Mouse (Mus musculus) kidney, postnatal 4 days (tissue): ENCODE results near the gene Cnpy3.
A peak's percentile ranks its signal among the peaks of the same experiment; 100 is the strongest.

ENCODE experiments used
- DNase-seq, 2 experiments: peaks; one replicate each; pipeline ENCODE4 v3.0.0; 2021; ENCODE audit warnings: mixed read lengths in 2 of 2

The Cnpy3 gene

DNA sequence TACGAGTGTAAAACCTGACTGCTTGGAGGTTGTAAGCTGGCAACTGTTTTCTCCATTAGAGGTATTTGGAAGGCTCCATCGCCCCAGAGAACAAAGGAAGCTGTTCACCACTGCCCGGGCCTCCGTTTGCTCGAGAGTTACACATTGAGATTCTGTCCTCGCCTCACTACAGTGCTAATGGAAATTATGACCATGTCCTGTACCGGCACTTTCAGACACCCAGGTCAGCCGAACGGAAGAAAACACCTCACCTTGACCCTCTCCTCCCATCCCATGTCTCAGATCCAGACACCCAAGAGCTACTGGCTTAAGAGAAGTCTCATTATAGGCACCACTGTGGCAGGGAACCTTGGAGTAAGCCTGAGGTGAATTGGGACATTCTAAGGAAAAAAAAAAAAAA, 38.2 kb downstream of the Cnpy3 start:
- no peak for DNase-seq

DNA sequence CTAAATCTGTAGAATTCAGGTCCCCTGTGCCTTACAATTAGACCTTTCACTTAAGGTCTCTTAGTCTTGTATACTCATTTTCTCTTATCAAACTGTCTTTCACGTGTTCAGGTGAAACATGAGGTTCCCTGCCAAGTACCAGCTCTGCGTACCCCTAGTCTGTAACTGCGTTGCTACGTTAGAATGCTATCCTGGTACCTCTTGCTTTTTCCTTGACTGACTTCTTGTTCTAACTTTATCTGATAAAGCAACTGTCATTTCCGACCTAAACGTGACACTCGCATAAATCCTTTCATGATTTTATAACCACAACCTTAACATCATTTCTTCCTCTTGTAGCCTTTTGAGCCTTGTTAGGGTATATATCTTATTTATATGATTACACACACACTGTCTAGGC, 39.6 kb downstream of the Cnpy3 start:
- no peak for DNase-seq

DNA sequence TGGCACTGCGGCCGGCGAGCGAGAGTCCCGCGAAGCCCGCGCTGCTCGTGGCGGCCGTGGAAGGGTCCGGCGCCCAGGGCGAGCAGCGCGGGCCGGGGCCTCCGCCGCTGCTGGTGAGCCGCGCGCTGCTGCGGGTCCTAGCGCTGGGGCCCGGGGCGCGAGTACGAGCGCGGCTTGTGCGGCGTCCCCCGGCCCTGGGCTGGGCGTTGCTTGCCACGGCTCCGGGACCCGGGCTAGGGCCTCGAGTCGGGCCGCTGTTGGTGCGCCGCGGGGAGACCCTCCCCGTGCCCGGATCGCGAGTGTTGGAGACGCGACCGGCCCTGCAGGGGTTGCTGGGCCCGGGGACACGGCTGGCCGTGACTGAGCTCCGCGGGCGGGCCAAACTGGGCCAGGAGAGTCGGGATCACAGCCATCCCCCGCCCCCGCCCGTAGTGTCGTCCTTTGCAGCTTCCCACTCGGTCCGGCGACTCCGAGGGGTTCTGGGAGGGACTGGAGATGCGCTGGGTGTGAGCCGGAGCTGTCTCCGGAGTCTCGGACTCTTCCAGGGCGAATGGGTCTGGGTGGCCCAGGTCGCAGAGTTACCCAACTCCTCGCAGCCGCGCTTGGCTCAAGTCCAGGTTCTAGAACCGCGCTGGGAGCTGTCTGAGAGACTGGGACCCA, 40.3 kb downstream of the Cnpy3 start:
- DNase-seq = peak; percentile 65 to 75

DNA sequence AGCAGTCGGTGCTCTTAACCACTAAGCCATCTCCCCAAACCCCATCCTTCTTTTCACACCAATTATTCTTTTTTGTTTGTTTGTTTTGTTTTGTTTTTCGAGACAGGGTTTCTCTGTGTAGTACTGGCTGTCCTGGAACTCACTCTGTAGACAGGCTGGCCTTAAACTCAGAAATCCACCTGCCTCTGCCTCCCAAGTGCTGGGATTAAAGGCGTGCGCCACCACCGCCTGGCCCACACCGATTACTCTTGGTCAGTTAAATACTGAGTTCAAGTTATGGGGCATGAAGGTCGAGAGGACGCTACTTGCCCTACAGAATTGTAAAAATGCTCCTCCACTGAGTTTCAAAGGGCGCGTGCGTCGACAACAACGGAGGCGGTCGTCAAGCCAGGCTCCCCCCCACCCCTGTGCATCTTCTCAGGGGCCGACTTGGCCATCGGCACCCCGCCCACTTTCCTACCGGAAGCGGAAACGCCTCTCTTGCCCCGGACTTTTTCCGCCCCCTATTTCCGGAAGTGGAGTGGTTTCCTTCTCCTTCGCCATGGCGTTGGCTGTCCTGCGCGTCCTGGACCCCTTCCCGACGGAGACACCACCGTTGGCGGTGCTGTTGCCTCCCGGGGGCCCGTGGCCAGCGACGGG, 40.9 kb downstream of the Cnpy3 start, which contains the start of gene Pex6:
Gene Pex6 (plus strand): TSS at position 505 of the 639 bp plus-strand sequence.
- peak; percentile 97 to 98 for DNase-seq

DNA sequence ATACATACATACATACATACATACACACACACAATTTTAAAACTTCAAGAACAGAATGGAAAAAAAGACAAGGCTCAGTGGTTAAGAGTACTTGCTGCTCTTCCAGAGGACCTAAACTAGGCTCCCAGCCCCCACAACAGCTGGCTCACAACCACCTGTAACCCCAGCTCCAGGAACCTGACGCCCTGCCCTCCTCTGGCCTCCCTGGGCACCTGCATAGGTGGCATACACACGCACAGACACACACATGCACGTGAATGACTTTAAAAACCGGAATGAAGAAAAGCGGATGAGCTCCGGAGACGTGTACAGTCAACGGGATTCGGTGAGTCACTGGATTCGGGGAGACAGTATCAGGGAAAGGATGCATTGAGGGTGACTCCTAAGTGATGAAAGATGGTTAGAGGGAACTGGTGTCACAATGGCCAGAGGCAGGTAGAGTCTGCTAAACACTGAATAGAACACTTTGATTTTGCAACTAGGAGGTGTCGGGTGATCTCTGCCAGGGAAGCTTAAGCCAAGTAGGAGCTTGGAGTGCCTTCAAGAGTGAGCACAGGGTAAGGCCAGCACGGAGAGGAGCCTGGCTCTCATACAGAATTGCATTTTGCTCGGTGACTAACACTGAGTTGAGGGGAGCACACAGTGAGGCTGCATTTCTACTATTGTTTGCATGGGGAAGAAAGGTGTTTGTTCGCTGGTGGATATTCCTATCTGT, 45.5 kb downstream of the Cnpy3 start:
- DNase-seq = no peak

DNA sequence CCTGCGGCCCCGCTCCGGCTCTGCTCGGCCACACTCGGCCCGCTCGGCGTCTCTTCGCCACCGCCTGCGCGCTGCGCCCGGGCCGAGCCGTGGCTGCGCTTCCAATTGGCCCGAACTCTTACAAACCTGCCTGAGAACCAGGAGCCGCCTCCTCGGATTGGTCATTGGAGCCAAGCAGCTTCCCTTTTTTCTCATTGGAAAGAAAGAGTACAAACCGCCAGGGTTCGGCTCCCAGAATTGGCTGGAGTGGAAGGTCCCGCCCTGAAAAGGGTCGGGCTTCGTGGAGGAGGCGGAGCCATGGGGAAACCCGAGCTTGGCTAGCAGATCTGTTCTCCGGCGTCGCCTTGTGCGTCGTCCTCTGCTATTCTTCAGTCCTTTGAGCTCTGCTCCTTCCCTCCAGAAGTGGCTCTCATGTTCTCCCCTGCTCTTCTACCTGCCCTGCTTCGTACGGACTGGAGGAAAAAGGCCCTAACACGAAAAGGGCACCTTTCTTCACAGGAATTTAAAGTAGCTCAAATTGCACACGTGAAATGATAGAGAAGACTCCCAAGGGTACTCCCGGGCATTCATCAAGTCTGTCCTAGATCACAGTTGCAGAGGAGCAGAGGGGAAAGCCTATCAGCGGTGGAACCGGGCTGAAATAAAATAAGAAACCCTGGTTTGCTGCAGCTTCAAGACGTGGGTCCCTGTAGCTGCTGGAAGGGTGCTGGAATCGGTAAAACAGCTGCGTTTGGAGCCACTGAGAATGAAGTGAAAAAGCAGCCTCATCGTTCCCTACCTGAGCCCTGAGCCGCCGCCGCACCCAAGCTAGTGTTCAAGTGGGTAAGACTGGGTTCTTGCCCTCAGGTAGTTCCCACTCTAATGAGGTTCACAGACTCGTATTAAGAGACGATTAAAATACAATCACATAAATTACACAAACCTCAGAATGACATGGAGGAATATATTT, 46.9 kb downstream of the Cnpy3 start, which contains the start of gene Ppp2r5d:
Gene Ppp2r5d (minus strand): TSS at position 225 of the 949 bp plus-strand sequence.
- peak; percentile 95 to 97 for DNase-seq

DNA sequence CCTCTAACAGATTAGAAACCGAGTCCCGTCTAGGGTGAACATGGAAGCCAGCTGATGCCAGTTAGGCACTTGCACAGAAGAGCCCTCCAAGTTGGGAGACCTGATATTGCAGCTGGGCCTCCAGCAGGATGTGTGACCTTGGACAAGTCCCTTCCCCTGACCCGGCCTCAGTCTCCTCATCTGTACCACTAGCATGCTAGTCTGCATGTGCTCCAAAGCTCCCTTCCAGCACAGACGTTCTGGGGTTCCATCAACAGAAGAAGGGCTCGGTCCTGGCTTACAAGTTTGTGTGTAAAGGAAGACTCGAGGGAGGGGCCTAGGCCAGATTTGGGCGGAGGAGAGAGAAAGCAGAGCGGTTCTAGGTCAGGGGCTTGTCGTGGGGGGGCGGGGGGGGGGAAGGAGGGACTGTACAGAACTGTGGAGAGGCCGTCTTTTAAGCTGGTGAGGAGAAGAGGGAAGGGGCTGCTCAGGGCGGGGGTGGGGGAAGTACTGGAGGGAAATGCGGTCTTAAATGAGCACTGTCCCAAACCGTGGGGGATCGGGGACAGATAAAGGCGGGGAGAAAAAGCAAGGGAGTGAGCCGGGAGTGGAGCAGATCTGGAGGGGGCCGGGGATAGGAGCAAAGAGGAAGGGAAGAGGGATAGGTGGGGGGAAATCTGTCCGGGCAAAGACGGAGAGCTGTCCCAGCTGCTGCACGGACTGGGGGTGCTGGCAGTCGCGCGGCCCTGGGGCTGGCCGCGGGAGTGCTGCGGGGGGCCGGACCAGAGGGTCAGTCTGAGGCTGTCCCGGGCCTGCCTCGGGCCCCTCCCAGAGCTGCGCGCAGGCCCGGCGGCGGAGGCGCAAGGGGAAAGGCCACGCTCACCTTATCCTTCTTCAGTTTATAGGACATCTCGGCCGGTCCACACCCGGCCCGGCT, 47.8 kb downstream of the Cnpy3 start:
- DNase-seq = peak; percentile 43 to 47

DNA sequence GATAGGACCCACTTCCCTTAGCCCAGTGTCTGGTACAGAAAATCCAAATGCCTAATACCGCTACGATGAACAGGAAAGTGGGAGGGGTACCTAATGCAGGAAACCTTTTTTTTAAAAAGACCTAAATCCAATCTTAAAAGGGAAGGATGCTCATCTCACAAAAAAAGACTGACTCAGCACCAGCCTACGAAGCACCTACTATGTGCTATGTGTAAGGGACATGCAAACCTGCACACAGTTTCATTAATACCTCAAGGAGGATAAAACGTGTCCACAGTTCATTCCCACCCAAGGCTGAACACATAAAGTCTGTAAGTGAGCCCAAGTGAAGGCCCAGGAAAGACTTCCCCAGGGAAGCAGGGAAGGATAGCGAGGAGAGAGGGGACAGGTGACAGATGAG, 49.5 kb downstream of the Cnpy3 start:
- DNase-seq = no peak

DNA sequence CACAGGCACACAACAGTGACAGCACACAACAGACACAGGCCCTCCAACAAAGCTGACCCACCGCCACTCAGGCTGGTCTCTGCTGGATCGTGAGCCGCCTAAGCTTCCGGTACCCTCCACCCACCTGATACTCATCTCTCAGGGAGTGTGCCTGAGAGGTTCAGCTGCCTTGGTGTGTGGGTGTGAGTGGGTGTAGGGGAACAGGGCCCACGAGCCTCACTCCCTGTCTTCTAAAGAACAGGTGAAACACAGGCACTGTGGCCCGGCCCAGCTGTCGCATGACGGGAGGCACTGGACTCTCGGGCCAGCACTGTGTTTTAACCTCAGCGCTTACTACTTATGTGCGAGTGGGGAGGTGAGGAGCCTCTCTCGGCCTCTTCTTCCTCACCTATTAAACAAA, 49.9 kb downstream of the Cnpy3 start:
- no peak for DNase-seq

DNA sequence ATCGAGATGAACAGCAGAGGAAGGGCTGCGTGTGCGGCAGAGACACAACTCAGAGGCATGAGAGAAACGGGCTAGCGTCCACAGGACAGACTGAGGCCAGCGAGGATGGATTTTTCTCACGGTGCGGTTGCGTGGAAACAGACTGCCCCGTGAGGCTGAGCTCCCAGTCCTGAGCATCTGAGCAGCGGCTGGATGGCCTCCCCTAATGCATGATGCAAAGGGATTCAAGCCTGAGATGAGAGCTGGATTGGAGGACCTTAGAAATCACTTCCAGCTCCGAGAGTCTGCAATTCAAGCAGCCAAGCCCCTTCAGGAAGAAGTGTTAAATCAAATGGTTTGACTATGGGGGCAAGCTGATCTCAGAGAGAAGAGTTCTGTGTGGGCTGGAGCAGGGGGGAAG, 50.5 kb downstream of the Cnpy3 start:
- no peak for DNase-seq

DNA sequence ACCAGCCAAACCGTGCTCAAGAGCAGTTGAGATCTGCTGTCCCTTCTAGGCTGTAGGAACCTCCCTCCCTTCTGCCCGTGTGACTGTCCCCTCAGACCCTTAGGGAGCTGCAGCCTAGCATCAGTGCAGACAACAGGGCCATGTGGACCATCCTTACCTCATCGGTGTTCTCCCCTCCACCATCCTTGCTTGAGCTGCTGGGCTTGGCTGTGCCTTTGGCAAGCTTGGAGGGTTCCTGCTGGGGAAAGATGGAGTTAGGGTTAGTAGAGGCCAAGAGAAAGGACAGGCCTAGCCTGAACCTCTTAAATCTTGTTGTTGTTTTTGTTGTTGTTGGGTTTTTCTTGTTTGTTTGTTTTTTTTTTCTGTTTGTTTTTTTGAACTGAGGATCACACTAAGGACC, 52.1 kb downstream of the Cnpy3 start:
- DNase-seq = no peak

DNA sequence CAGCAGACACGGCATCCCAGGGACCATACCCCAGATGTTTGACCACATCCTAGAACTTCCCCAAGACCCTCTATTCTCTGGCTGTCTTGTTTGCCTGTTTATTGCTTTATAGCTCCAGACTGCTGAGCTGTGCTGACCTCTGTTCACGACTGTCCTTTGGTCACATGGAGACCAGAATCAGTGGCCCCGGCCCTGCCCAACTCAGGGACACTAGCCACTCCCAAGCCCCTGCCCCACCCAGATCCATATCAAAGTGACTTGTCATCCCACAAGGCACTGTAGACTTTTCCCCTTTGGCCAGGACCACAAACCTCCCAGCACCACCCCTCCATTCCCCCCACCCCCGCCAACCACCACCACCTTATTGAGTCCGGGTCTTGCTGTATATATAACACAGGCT, 52.8 kb downstream of the Cnpy3 start:
- no peak for DNase-seq

DNA sequence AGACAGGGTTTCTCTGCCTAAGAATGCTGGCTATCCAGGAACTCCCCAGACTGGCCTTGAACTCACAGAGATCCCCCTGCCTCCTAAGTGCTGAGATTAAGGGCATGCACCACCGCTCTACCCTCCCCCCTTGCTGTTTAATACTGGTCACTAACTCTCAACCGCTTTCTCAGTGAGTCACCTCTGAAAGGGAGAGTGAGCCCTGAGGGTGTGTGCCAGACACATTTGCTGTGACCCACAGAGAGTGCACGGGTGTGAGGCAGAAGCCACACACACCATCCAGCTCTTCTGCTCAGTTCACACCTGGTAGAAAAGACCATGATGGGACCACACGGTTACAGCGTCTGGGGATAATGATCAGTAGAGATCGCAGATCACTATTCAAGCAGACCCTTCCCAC, 53.5 kb downstream of the Cnpy3 start:
- DNase-seq = no peak

DNA sequence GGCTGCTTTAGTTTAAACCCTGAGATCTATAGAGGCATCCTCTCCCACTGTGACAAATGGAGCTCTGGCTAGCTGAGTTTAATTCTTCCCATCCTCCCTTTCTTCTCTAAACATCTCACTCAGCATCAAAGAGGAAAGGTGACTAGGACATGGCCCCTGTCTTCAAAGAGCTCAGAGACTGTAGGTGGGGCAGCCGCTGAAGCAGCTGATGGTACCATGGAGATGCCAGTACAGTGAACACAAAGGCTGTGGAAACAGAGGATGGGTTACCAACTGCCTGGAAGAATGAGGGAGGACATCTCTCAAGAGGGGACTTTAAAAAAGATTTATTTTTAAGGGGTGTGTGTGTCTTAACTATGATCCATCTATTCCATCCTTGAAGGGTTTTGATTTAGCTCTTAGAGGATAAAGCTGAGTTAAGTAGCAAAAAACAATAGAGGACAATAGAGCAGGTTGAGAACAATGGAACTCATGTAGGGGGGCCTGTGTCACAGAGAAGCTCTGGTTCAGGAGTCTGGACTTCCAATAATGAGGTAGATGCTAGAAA, 57.4 kb downstream of the Cnpy3 start:
- DNase-seq = no peak

DNA sequence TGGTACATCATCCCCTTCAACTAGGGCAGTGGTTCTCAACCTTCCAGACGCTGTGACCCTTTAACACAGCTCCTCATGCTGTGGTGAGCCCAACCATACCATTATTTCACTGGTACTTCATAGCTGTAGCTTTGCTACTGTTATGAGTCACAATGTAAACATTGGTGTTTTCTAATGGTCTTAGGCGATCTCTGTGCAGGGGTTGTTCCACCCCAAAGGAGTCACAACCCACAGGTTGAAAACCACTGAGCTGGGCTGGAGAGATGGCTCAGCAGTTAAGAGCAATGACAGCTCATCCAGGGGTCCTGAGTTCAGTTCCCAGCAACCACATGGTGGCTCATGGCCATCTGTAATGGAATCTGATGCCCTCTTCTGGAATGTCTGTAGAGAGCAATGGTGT, 60.6 kb downstream of the Cnpy3 start:
- DNase-seq = no peak

DNA sequence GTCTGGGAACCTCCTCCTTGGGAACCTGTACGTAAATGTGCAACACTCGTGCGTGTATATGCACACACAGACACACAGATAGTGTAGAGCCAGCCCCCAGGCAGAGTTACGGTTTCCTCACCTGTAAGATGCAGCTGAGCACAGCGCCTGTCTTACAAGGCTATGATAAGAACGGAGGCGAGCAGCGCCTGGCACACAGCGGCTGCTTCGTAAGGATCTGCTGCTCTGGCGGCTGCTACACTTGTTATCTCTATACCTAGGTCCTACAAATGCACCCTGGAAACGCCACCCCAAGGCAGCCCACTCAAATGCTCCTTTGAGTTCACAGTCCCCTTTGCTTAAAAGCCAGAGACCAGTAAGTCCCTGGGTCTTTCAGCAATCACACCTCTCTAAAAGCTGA, 61.3 kb downstream of the Cnpy3 start:
- no peak for DNase-seq

DNA sequence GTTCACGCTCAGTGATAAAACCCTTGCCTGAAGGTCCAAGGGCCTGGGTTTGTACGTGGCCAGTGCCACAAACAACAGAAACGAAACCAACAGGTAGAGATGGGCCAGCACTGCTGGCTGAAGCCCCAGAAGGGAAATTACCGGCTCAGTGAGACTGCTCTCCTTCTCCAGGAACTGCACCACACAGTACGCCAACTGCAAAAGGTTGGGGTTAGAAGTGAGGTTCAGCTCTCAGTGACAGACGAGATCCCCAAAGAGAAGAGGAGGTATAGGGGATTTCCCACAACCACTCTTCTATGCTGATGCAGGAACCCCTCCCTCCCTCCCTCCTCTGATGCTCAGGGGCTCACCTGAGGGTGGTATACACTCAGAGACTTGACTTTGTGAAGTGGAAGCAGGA, 66.1 kb downstream of the Cnpy3 start:
- no peak for DNase-seq
